Mouse (Mus musculus) thymus, adult 2 months (tissue): Measurements from ENCODE around the gene Mmachc.
A peak's percentile ranks its signal among the peaks of the same experiment; 100 is the strongest.

ENCODE experiments used
- CTCF ChIP-seq: fragments of 200-500 bp; IDR thresholded peaks from 2 replicates; pipeline ENCODE4 v1.5.1; 2012; ENCODE audit warnings: mild to moderate bottlenecking, control low read depth, low read length, moderate library complexity, borderline replicate concordance; ENCODE audit not compliant: control insufficient read depth, poor library complexity, insufficient read depth; ENCODE audit errors: extremely low read depth
- POLR2A ChIP-seq: fragments of 200-500 bp; IDR thresholded peaks from 2 replicates; pipeline ENCODE4 v1.6.1; 2012; ENCODE audit warnings: mild to moderate bottlenecking, low read length, control low read depth, moderate library complexity; ENCODE audit not compliant: control insufficient read depth, poor library complexity, insufficient read depth; ENCODE audit errors: extremely low read depth

DNA sequence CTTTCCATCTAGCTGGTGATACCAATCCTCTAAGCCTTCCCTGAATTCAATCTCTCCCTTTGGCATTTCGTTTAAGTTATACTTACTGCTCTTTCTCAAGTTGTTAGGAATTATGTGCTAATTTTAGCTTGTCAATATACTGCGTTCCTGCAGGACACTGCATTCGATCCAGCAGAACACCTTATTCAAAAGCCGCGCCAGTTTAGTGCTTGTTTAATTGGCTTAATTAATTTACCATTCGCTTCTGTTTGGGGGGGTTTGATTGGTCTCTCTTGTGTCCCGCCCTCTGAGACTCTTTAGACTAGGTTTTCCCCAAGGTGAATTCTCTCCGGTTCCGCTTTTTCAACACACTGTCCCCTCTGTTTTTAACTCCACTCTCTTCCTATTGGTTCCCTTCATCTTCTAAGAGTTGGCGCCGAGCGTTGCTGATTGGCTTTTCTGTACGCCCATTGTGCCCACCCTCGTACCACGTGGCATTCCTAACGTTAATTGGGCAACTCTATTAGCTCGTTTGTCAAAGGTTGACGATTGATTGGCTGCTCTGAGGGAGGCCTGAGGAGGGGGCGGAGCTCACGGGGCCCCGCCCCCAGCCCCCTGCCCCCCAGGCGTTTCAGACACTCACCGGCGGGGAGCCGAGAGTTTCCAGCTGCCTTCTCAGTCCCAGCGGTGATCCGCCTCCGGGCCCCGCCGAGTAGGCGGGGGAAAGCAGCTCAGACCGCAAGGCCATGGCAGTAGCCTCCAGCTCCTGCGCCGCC is 12.3 kb upstream of the Mmachc start, which contains the start of gene Tesk2:
- TF ChIP-seq CTCF (no peak), POLR2A (peak; percentile 57; the same call in 1 of the 2 replicates)
